Mouse (Mus musculus) heart, embryonic 13.5 days (tissue): ENCODE measurements around the gene Edem2. TPM values are rescaled to one million over a fixed set of nuclear protein-coding genes. Genes with fewer than 3 reads are reported as not detected.
"Not testable (repeated sequence)": the region's sequence is repeated elsewhere in the genome, so short reads cannot be mapped to it uniquely, and the experiment has no call there.

Experiments used
- ATAC-seq: fragments of 200-750 bp; cut with Nextera tagmentation; 2 replicates; pipeline ENCODE4 v1.8.0; 2017; ENCODE audit warnings: moderate TSS enrichment; ENCODE audit not compliant: insufficient number of reproducible peaks, low FRiP score, low TSS enrichment; ENCODE audit errors: extremely low read depth
- H3K27ac ChIP-seq: fragments of 300-500 bp; sonication (generic); replicated peaks from 2 replicates; pipeline ENCODE4 v1.5.1; 2015; ENCODE audit warnings: moderate library complexity, mild to moderate bottlenecking, inconsistent platforms
- H3K27me3 ChIP-seq: fragments of 300-500 bp; sonication (generic); replicated peaks from 2 replicates; pipeline ENCODE4 v1.6.1; 2015; ENCODE audit warnings: mild to moderate bottlenecking, inconsistent platforms
- H3K36me3 ChIP-seq: fragments of 300-500 bp; sonication (generic); 2 replicates; pipeline ENCODE4 v1.6.1; 2015; ENCODE audit warnings: mild to moderate bottlenecking, inconsistent platforms
- H3K4me1 ChIP-seq: fragments of 300-500 bp; sonication (generic); 2 replicates; pipeline ENCODE4 v1.6.1; 2015; ENCODE audit warnings: inconsistent platforms
- H3K4me2 ChIP-seq: fragments of 300-500 bp; sonication (generic); 2 replicates; pipeline ENCODE4 v1.6.1; 2015; ENCODE audit warnings: inconsistent platforms, mild to moderate bottlenecking, moderate library complexity
- H3K4me3 ChIP-seq: fragments of 300-500 bp; sonication (generic); 2 replicates; pipeline ENCODE4 v1.5.1; 2015; ENCODE audit warnings: moderate library complexity, mild to moderate bottlenecking, inconsistent platforms
- H3K9ac ChIP-seq: fragments of 300-500 bp; sonication (generic); 2 replicates; pipeline ENCODE4 v1.6.1; 2015; ENCODE audit warnings: inconsistent platforms, mild to moderate bottlenecking, moderate library complexity
- H3K9me3 ChIP-seq: fragments of 300-500 bp; sonication (generic); 2 replicates; pipeline ENCODE4 v1.6.1; 2016; ENCODE audit warnings: inconsistent platforms
- WGBS: fragments of 180-500 bp; shearing (Covaris S2); methylation state at CpG from one replicate; pipeline ENCODE4 v1.1.7; 2015; ENCODE audit warnings: mixed read lengths; 5-methylcytosine and 5-hydroxymethylcytosine counted together
- polyA plus RNA-seq: library from polyadenylated mRNA; unstranded; fragments of >200 nt; fragmentation: Nextera tagmentation; extraction: Ambion mirVana; gene quantifications from 2 replicates; pipeline ENCODE4 v1.2.1, GENCODE M21; 2015

Edem2 gene
- polyA plus RNA-seq, 1 experiment from 2014 or later, result 23.1 TPM

DNA sequence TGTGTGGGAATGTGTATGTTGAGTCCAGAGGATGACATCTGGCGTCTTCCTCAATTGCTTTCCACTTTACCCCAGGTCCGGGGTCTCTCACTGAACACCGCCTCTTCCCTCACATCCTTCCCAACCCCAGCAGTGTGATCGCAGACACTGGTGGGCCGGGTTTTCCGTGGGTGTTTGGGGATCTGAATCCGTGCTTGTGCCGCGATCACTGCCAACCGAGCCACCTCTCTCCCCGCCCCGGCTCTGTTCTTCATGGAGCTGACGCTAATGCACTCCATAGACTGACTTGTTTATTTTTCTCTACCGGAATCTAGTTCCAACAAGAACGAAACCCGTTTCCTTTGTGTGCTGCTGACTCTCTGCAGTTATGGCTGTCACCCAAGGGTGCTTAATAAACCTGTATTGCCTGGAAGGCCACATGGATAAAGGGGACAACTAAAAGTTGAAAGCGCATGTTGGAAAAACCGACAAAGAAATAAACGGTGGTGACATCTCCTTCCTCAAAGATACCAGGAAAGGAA is 27.8 kb downstream of the Edem2 start:
- Histone ChIP-seq H3K27me3 (no peaks in the 10 kb centered on the region), H3K9me3 (no peaks in the 10 kb centered on the region)

DNA sequence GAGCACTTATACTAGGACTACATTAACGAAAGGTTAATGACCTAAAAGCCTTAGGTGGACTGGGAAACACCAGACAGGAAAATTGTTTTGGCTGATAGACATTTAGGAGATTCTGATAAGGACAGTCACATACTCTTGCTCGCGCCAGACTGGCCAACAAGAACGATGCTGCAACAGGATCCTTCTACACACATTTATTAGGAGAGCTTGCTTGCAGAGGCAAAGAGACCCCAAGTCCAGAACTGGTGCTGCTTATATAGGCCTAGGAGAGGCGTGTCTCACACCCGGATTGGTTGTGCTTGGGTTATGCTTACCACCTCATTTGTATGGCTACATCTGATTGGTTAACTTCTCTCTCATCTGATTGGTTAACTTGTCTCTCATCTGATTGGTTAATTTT is 30.8 kb downstream of the Edem2 start:
- 90% methylated on average over 6 of the region's 6 CpGs for WGBS
- H3K27ac ChIP-seq, H3K9ac ChIP-seq, H3K4me3 ChIP-seq, H3K9me3 ChIP-seq, H3K4me1 ChIP-seq, H3K27me3 ChIP-seq, ATAC-seq, H3K4me2 ChIP-seq: not testable (repeated sequence)
- peaks cover 22% of the 10 kb centered on the region for H3K36me3 ChIP-seq

More for the DNA sequence above, 27.8 kb downstream of the Edem2 start:
- Histone ChIP-seq H3K36me3 (peaks cover 47% of the 10 kb centered on the region), H3K27ac (no peak overlapping the region), H3K4me2 (no peak overlapping the region), H3K4me1 (peaks cover 4% of the 10 kb centered on the region; the same call in 1 of the 2 replicates), H3K9ac (no peak overlapping the region), H3K4me3 (no peak overlapping the region)
- 82% methylated on average over 19 of the region's 19 CpGs for WGBS
- ATAC-seq, result no peak

- H3K9me3 ChIP-seq, result no peaks in the 10 kb centered on the region
- no peak for ATAC-seq
- H3K4me2 ChIP-seq, result no peak overlapping the region
- 56% methylated on average over 7 of the region's 7 CpGs for WGBS
- no peak overlapping the region for H3K9ac ChIP-seq
- H3K4me3 ChIP-seq, result no peak overlapping the region
- no peak overlapping the region for H3K27ac ChIP-seq
- peaks cover 6% of the 10 kb centered on the region; the same call in 1 of the 2 replicates for H3K36me3 ChIP-seq
- H3K27me3 ChIP-seq, result no peaks in the 10 kb centered on the region
- no peaks in the 10 kb centered on the region for H3K4me1 ChIP-seq
These were observed 32.4 kb downstream of the Edem2 start for GRCm38 (mm10) chr2:155696851-155697250.

GRCm38 (mm10) chr2:155696091-155696558 is 33.1 kb downstream of the Edem2 start:
- H3K27me3 ChIP-seq, result no peaks in the 10 kb centered on the region
- ATAC-seq, result no peak
- no peak overlapping the region for H3K4me2 ChIP-seq
- 0 out of 2 replicates have a peak, but pooled peaks cover 3% of the 10 kb centered on the region for H3K36me3 ChIP-seq
- H3K4me1 ChIP-seq, result peaks cover 3% of the 10 kb centered on the region
- H3K9me3 ChIP-seq, result no peaks in the 10 kb centered on the region
- 12% methylated on average over 7 of the region's 7 CpGs for WGBS
- no peak overlapping the region for H3K9ac ChIP-seq
- H3K27ac ChIP-seq, result no peak overlapping the region
- H3K4me3 ChIP-seq, result no peak overlapping the region

GRCm38 (mm10) chr2:155695316-155695715 is 34.0 kb downstream of the Edem2 start:
- Histone ChIP-seq H3K9ac (no peak overlapping the region), H3K27me3 (no peaks in the 10 kb centered on the region), H3K9me3 (no peaks in the 10 kb centered on the region), H3K4me1 (peaks cover 11% of the 10 kb centered on the region), H3K4me2 (no peak overlapping the region), H3K4me3 (no peak overlapping the region), H3K27ac (no peak overlapping the region), H3K36me3 (no peaks in the 10 kb centered on the region)
- 64% methylated on average over 3 of the region's 3 CpGs for WGBS
- ATAC-seq, result no peak

- Histone ChIP-seq H3K9ac (no peak overlapping the region), H3K27me3 (no peaks in the 10 kb centered on the region), H3K4me2 (no peak overlapping the region), H3K4me1 (peaks cover 17% of the 10 kb centered on the region), H3K27ac (no peak overlapping the region), H3K36me3 (no peaks in the 10 kb centered on the region), H3K4me3 (no peak overlapping the region), H3K9me3 (no peaks in the 10 kb centered on the region)
- WGBS, result 56% methylated on average over 2 of the region's 2 CpGs
- ATAC-seq, result no peak
These were observed 34.7 kb downstream of the Edem2 start for GRCm38 (mm10) chr2:155694564-155694963.

- Histone ChIP-seq H3K9ac (no peak overlapping the region), H3K27ac (no peak overlapping the region), H3K27me3 (no peaks in the 10 kb centered on the region), H3K4me2 (no peak overlapping the region), H3K4me3 (no peak overlapping the region), H3K4me1 (peaks cover 20% of the 10 kb centered on the region), H3K9me3 (no peaks in the 10 kb centered on the region), H3K36me3 (no peaks in the 10 kb centered on the region; the same call in 1 of the 2 replicates)
- WGBS, result 67% methylated on average over 4 of the region's 4 CpGs
- no peak for ATAC-seq
These were observed 36.1 kb downstream of the Edem2 start for GRCm38 (mm10) chr2:155693136-155693535.

GRCm38 (mm10) chr2:155691723-155692493 is 37.4 kb downstream of the Edem2 start, which contains the start of gene Trpc4ap:
Trpc4ap (minus strand) TSS chr2:155692384.
- Histone ChIP-seq H3K4me3 (peak within 1 kb of the TSS; percentile 94), H3K9ac (peak within 1 kb of the TSS; percentile 91), H3K27me3 (no peaks in the 10 kb centered on the region), H3K36me3 (peaks cover 10% of the 10 kb centered on the region; the same call in 1 of the 2 replicates), H3K9me3 (no peaks in the 10 kb centered on the region), H3K4me1 (peaks cover 20% of the 10 kb centered on the region), H3K4me2 (peak within 1 kb of the TSS; percentile 86), H3K27ac (peak within 1 kb of the TSS; percentile 88)
- WGBS, result under 1% methylated on average over 62 of the region's 72 CpGs
- ATAC-seq, result peak; percentile 96

GRCm38 (mm10) chr2:155691336-155691722 is 37.9 kb downstream of the Edem2 start:
- peaks cover 14% of the 10 kb centered on the region for H3K36me3 ChIP-seq
- peak overlapping the region; percentile 91 for H3K9ac ChIP-seq
- H3K4me1 ChIP-seq, result peaks cover 23% of the 10 kb centered on the region
- H3K9me3 ChIP-seq, result no peaks in the 10 kb centered on the region
- 6% methylated on average over 8 of the region's 8 CpGs for WGBS
- H3K4me3 ChIP-seq, result peak overlapping the region; percentile 94
- peak overlapping the region; percentile 88 for H3K27ac ChIP-seq
- H3K4me2 ChIP-seq, result peak overlapping the region; percentile 86
- no peaks in the 10 kb centered on the region for H3K27me3 ChIP-seq
- no peak for ATAC-seq

DNA sequence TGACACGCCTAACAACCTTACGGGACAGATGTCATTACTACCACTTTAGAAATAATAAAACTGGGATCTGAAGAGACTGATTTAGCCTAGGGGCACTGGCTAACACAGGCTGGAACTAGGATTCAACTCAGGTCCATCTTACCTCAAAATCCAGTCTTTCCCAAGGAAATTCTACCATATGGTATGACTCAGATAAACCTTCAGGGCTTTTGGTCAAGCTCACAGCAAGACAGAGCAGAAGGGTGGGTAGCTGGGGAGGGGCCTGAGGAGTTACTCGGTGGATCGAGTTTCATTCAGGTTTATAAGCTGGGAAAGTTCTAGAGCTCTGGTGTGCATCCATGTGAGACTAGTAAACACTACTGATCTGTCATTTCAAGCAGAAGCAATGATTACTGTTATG is 40.1 kb downstream of the Edem2 start:
- Histone ChIP-seq H3K4me2 (no peak overlapping the region), H3K4me1 (peaks cover 25% of the 10 kb centered on the region), H3K36me3 (peaks cover 24% of the 10 kb centered on the region), H3K4me3 (no peak overlapping the region), H3K9ac (no peak overlapping the region), H3K27ac (no peak overlapping the region), H3K9me3 (no peaks in the 10 kb centered on the region), H3K27me3 (no peaks in the 10 kb centered on the region)
- WGBS, result 77% methylated on average over 4 of the region's 4 CpGs
- ATAC-seq, result no peak

- Histone ChIP-seq H3K4me3 (no peak overlapping the region), H3K4me1 (peaks cover 25% of the 10 kb centered on the region), H3K9ac (no peak overlapping the region), H3K27me3 (no peaks in the 10 kb centered on the region), H3K36me3 (peaks cover 29% of the 10 kb centered on the region), H3K27ac (no peak overlapping the region), H3K4me2 (no peak overlapping the region), H3K9me3 (no peaks in the 10 kb centered on the region)
- no peak for ATAC-seq
- 93% methylated on average over 11 of the region's 11 CpGs for WGBS
These were observed 41.5 kb downstream of the Edem2 start for GRCm38 (mm10) chr2:155687746-155688145.
